Mouse (Mus musculus) liver, embryonic 12.5 days (tissue): ENCODE measurements around the gene Gm45140. TPM values are rescaled to one million over a fixed set of nuclear protein-coding genes. Genes with fewer than 3 reads are reported as not detected.
"Not testable (repeated sequence)": the region's sequence is repeated elsewhere in the genome, so short reads cannot be mapped to it uniquely, and the experiment has no call there.

ENCODE experiments used
- ATAC-seq: fragments of 200-750 bp; cut with Nextera tagmentation; 2 replicates; pipeline ENCODE4 v1.8.0; 2017; ENCODE audit warnings: moderate number of reproducible peaks, mild to moderate bottlenecking, moderate library complexity
- H3K27ac ChIP-seq: fragments of 300-500 bp; sonication (generic); 2 replicates; pipeline ENCODE4 v1.5.1; 2016; ENCODE audit warnings: mild to moderate bottlenecking
- H3K27me3 ChIP-seq: fragments of 300-500 bp; sonication (generic); replicated peaks from 2 replicates; pipeline ENCODE4 v1.6.1; 2016; ENCODE audit warnings: mild to moderate bottlenecking, moderate library complexity
- H3K36me3 ChIP-seq: fragments of 300-500 bp; sonication (generic); 2 replicates; pipeline ENCODE4 v1.6.1; 2016; ENCODE audit warnings: mild to moderate bottlenecking, moderate library complexity
- H3K4me1 ChIP-seq: fragments of 300-500 bp; sonication (generic); 2 replicates; pipeline ENCODE4 v1.6.1; 2016
- H3K4me2 ChIP-seq: fragments of 300-500 bp; sonication (generic); 2 replicates; pipeline ENCODE4 v1.6.1; 2016; ENCODE audit warnings: mild to moderate bottlenecking, moderate library complexity
- H3K4me3 ChIP-seq: fragments of 300-500 bp; sonication (generic); 2 replicates; pipeline ENCODE4 v1.5.1; 2016; ENCODE audit warnings: mild to moderate bottlenecking, moderate library complexity
- H3K9ac ChIP-seq: fragments of 300-500 bp; sonication (generic); 2 replicates; pipeline ENCODE4 v1.6.1; 2016; ENCODE audit warnings: mild to moderate bottlenecking, moderate library complexity
- H3K9me3 ChIP-seq: fragments of 300-500 bp; sonication (generic); replicated peaks from 2 replicates; pipeline ENCODE4 v1.6.1; 2016; ENCODE audit warnings: mild to moderate bottlenecking, moderate library complexity
- WGBS: fragments of 180-500 bp; shearing (Covaris S2); methylation state at CpG from one replicate; pipeline ENCODE4 v1.1.7; 2016; ENCODE audit not compliant: insufficient replicate concordance; 5-methylcytosine and 5-hydroxymethylcytosine counted together
- polyA plus RNA-seq: library from polyadenylated mRNA; unstranded; fragments of >200 nt; fragmentation: Nextera tagmentation; extraction: Ambion mirVana; gene quantifications from 2 replicates; pipeline ENCODE4 v1.2.1, GENCODE M21; 2016

Gm45140 gene
- polyA plus RNA-seq, 1 experiment from 2014 or later, result 7.1 TPM

DNA sequence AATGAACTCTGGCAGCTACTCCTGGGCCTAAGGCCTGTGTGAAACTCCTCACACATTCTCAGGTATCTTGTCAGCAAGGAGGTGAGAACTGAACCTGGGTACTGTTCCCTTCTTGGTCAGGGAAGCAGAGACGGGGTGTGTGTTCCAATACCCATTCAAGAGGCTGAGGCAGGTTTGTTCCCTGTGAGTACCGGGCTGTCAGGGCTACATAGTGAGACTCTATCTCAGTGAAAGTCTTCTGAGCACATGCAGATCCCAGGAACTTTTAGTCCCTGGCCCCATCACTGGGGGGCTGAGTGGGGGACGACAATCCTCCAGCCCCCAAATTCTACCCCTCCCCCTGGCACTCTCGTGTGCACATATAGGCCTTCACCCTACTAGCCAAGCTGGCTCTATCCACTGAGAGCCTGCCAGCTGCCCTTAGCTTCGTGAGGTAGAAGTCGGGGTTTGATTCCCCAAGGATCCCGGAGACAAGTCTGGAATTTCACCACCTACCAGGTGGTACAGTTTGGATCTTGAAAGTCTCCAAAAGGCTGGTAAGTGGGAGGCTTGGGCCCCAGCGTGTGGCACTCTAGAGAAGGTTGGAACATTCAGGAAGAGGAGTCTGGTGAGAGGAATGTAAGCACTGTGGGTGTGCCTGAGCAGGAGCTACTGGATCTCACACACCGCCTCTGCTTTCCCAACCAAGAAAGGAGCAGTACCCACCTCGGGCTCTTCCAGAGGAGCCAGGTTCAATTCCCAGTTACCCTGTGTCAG, 54.9 kb downstream of the Gm45140 start:
- Histone ChIP-seq H3K4me3 (no peak overlapping the region), H3K9ac (no peak overlapping the region), H3K4me1 (peaks cover 62% of the 10 kb centered on the region), H3K4me2 (no peak overlapping the region), H3K27ac (peak overlapping the region; percentile 81), H3K36me3 (no peaks in the 10 kb centered on the region), H3K9me3 (no peaks in the 10 kb centered on the region), H3K27me3 (no peaks in the 10 kb centered on the region)
- 80% methylated on average over 10 of the region's 10 CpGs for WGBS
- no peak for ATAC-seq

DNA sequence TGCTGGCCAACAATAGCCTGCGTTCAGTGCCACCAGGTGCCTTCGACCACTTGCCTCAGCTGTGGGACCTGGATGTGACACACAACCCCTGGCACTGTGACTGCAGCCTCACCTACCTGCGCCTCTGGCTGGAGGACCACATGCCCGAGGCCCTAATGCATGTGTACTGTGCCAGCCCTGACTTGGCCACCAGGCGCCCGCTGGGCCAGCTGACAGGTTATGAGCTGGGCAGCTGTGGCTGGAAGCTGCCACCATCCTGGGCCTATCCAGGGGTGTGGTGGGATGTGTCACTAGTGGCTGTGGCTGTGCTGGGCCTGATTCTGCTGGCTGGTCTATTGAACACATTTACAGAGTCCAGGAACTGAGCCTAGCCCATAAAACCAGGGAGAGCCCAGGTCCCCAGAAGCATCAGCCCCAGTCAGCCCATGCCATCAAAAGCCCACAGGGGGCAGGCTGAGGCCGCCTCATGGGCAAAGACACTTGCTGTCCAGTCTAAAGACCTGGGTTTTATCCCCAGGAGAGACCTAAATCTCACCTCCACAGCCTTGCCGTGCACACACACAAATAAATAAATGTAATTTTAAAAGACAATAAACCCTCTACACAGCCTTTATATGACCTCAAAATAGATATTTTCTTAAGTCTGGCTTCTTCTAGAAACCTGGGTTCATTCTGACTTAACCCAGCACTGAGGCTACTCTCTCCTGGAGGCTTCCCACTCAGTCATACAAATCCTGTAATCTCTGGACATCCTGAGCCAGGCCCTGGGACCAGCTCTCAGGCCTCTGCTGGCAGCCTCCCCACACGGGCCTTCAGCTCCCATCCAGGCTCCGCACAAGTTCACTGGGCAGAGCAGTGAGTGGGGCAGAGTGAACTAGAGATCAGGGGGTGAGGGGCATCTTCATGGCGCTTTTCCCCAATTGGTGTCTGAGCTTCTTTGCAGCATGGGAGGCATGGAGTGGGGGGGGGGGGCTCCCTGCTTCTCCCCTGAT, 56.1 kb downstream of the Gm45140 start:
- Histone ChIP-seq H3K4me1 (peaks cover 62% of the 10 kb centered on the region), H3K4me2 (peak overlapping the region; percentile 66), H3K9me3 (no peaks in the 10 kb centered on the region), H3K36me3 (no peaks in the 10 kb centered on the region), H3K4me3 (no peak overlapping the region), H3K27ac (peak overlapping the region; percentile 81), H3K27me3 (no peaks in the 10 kb centered on the region), H3K9ac (0 out of 2 replicates have a peak overlapping the region, but pooled peaks have one; percentile 47)
- no peak for ATAC-seq
- 85% methylated on average over 11 of the region's 11 CpGs for WGBS

DNA sequence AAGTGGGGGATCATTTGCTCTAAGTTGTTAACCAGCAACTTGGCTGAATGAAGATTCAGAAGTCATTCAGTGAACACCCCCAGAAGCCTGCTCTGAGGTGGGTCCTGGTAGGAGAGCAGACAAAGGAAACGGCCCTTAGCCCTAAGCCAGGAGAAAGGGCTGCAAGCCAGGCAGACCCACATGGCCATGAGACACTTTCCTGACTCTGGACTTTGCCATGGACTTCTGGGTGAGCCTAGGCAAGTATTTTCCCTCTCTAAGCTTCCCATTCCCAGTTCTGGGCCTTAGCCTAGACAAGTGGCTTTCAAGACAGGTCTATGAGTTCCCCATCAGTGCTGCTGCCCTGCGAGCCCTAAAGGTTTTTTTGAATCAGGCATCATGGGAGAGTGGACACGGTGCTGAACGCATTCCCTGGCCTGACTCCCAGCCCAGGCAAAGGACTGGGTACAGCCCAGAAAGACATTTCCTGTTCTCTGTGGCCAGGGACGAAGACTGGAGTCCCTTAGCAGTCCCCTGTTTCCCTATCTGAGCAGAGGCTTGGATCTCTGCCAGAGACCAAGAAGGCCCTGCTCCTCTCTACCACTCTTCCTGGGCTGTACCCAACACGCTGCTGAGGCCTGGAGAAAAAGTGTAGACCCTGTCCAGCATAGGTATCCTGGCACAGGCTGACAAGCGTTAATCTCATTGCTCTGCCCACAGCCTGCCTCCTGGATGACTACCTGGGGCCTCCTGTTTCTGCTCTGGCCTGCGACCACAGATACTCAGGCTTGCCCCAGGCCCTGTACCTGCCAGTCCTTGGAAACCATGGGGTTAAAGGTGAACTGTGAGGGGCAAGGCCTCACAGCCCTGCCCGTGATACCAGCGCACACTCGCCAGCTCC, 57.1 kb downstream of the Gm45140 start:
- H3K4me2 ChIP-seq, result peak overlapping the region; percentile 66
- H3K9me3 ChIP-seq, result no peaks in the 10 kb centered on the region
- no peaks in the 10 kb centered on the region for H3K36me3 ChIP-seq
- 61% methylated on average over 11 of the region's 11 CpGs for WGBS
- H3K4me1 ChIP-seq, result peaks cover 54% of the 10 kb centered on the region
- peak overlapping the region; percentile 47 for H3K9ac ChIP-seq
- peak overlapping the region; percentile 4; the same call in 1 of the 2 replicates for H3K4me3 ChIP-seq
- no peaks in the 10 kb centered on the region for H3K27me3 ChIP-seq
- no peak for ATAC-seq
- peak overlapping the region; percentile 81 for H3K27ac ChIP-seq

DNA sequence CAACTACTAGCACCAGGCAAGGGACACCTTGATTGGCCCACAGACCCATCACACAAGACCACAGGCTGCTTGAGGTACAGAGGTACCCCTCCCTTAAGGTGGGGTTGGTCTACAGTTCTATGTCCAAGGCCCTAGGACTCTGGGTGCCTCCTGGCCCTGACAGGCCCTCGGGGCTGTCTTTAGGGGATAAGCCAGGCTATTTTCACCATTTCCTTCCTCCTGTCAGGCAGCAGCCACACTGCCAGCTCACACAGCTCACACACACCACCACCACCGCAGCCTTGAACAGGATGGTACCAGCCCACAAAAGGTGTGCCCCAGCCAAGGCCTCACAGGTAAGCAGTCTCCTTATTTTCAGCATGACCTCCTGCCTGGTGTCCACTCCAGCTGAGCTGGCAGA, 57.8 kb downstream of the Gm45140 start, which contains the start of gene Gp9:
Gp9 (plus strand) TSS at position 231 of the 400 bp plus-strand sequence.
- H3K9me3 ChIP-seq, result no peaks in the 10 kb centered on the region
- H3K4me1 ChIP-seq, result peaks cover 50% of the 10 kb centered on the region
- H3K36me3 ChIP-seq, result no peaks in the 10 kb centered on the region
- H3K9ac ChIP-seq, result peak within 1 kb of the TSS; percentile 76
- peak within 1 kb of the TSS; percentile 45 for H3K4me3 ChIP-seq
- no peak for ATAC-seq
- H3K27ac ChIP-seq, result peak within 1 kb of the TSS; percentile 95
- WGBS, result 18% methylated on average over 2 of the region's 2 CpGs
- peak within 1 kb of the TSS; percentile 66 for H3K4me2 ChIP-seq
- H3K27me3 ChIP-seq, result no peaks in the 10 kb centered on the region

DNA sequence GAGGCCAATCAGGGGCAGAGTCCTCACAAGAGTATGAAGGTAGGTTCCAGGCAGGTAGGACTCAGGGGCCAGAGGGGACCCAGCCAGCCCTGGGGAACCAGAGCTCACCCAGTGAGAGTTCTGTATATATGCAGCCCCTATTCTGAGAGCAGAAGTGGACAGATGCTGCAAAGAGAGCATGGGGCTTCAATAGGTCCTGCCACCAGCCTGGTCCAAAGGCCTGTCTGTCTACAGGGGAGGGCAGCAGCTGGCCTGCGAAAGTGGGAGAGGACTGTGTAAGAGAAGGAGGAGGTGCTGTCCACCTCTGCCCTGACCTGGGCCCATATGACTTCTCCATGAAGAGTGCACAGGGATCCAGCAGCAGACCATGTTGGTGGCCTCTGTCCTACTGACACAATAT, 58.9 kb downstream of the Gm45140 start:
- H3K4me1 ChIP-seq, result peaks cover 50% of the 10 kb centered on the region
- peak; percentile 25; the same call in 1 of the 2 replicates for ATAC-seq
- peak overlapping the region; percentile 66 for H3K4me2 ChIP-seq
- H3K9me3 ChIP-seq, result no peaks in the 10 kb centered on the region
- peak overlapping the region; percentile 45 for H3K4me3 ChIP-seq
- H3K27ac ChIP-seq, result peak overlapping the region; percentile 95
- H3K9ac ChIP-seq, result peak overlapping the region; percentile 76
- H3K36me3 ChIP-seq, result no peaks in the 10 kb centered on the region
- H3K27me3 ChIP-seq, result no peaks in the 10 kb centered on the region; the same call in 1 of the 2 replicates
- 39% methylated on average over 1 of the region's 1 CpGs for WGBS

DNA sequence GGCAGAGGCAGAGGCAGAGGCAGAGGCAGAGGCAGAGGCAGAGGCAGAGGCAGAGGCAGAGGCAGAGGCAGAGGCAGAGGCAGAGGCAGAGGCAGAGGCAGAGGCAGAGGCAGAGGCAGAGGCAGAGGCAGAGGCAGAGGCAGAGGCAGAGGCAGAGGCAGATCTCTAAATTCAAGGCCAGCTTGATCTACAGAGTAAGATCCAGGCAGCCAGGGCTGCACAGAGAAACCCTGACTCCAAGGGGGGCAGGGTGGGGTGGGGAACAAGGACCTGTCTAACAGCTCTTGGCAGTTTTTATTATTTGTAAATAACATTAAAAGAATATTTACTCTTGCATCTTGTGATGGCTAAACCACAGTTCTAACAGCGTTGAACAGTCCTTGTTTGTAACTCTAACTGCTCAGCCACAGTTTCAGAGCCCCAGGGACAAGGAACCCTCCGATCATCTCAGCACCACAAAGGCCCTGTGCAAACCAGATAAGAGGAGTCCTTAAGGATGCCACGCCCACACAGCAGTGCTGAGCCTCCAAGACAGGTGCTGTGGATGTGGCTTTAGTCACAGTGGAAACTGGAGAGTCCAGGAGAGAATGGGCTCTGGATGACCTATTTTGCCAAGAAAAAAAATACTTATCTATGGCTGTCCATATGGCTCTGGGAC, 59.9 kb downstream of the Gm45140 start:
- H3K9me3 ChIP-seq, result no peaks in the 10 kb centered on the region
- no peaks in the 10 kb centered on the region for H3K36me3 ChIP-seq
- peak; percentile 98 for ATAC-seq
- peak overlapping the region; percentile 95 for H3K27ac ChIP-seq
- H3K9ac ChIP-seq, result peak overlapping the region; percentile 76
- H3K4me2 ChIP-seq, result peak overlapping the region; percentile 66
- H3K27me3 ChIP-seq, result no peaks in the 10 kb centered on the region; the same call in 1 of the 2 replicates
- 10% methylated on average over 3 of the region's 3 CpGs for WGBS
- peaks cover 50% of the 10 kb centered on the region for H3K4me1 ChIP-seq
- peak overlapping the region; percentile 45 for H3K4me3 ChIP-seq

DNA sequence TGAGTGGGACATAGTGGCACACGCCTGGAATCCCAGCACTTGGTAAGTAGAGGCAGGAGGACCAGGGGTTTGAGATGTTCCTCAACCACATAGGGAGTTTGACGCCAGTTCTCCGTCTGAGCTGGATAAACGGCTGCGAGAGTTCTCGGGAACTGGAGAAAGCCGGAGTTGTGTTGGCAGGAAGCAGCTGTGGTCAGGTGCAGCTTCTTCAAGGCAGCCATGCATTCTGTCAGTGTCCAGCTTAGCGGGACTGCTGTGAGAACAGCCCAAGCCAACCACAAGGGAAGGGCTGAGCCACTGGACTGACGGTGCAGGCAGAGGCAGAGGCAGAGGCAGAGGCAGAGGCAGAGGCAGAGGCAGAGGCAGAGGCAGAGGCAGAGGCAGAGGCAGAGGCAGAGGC, 60.7 kb downstream of the Gm45140 start:
- Histone ChIP-seq H3K27ac (no peak overlapping the region), H3K27me3 (no peaks in the 10 kb centered on the region; the same call in 1 of the 2 replicates), H3K9ac (no peak overlapping the region), H3K4me1 (peaks cover 54% of the 10 kb centered on the region), H3K4me2 (no peak overlapping the region), H3K36me3 (no peaks in the 10 kb centered on the region), H3K4me3 (no peak overlapping the region), H3K9me3 (no peaks in the 10 kb centered on the region)
- WGBS, result 45% methylated on average over 9 of the region's 9 CpGs
- no peak for ATAC-seq

DNA sequence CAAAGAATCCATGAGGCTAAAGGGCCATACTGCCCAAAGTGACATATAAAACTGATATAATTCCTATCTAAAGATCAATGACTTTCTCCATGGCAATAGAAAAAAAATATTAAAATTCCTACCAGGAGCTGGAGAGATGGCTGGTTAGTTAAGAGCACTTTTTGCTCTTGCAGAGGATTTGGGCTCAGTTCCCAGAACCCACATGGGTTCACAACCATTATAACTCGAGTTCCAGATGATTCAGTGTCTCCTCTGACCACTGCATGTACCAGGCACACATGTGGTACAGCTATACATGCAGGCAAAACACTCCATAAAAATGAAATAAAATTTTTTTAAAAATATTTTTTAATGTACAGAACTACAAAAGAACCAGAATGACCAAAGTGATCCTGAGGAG, 61.1 kb downstream of the Gm45140 start:
- Histone ChIP-seq H3K4me1 (peaks cover 50% of the 10 kb centered on the region), H3K9ac (no peak overlapping the region), H3K4me3 (no peak overlapping the region), H3K27ac (no peak overlapping the region), H3K27me3 (no peaks in the 10 kb centered on the region; the same call in 1 of the 2 replicates), H3K9me3 (no peaks in the 10 kb centered on the region), H3K36me3 (no peaks in the 10 kb centered on the region), H3K4me2 (no peak overlapping the region)
- 48% methylated on average over 1 of the region's 1 CpGs for WGBS
- ATAC-seq, result no peak

DNA sequence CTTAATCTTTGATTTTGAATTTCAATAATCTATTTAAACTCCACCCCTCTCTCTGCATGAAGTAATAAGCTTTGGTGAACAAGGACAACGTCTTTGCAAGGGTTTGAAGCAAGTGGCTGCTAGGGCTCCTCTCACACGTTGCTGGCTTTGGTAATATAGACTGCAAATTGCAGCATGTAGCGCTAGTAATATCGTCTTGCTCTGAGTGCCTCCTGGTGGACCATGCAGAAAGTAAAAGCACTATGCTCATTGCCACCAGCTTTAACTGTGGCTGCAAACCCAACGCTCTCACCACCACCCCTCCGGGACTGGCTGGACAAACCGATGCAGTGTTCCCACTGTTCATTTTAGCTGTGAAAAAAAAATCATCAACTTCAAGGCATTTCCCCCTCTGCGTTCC, 65.0 kb downstream of the Gm45140 start:
- Histone ChIP-seq H3K4me2 (no peak overlapping the region), H3K4me3 (no peak overlapping the region), H3K36me3 (no peaks in the 10 kb centered on the region), H3K4me1 (peaks cover 12% of the 10 kb centered on the region), H3K27me3 (no peaks in the 10 kb centered on the region; the same call in 1 of the 2 replicates), H3K9me3 (no peaks in the 10 kb centered on the region), H3K27ac (no peak overlapping the region), H3K9ac (no peak overlapping the region)
- WGBS, result 46% methylated on average over 8 of the region's 8 CpGs
- ATAC-seq, result no peak; the same call in 1 of the 2 replicates

DNA sequence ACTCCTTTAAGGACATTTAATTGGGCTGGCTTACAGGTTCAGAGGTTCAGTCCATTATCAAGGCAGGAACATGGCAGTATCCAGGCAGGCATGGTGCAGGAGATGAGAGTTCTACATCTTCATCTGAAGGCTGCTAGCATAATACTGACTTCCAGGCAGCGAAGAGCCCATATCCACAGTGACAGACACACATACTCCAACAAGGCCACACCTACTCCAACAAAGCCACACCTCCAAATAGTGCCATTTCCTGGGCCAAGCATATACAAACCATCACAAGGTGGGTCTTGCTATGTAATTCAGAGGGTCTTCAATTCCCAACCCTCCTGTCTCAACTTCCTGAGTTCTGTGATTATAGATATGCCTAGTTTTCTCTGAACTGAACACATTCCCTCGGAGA, 71.3 kb downstream of the Gm45140 start:
- Histone ChIP-seq H3K27ac (peak overlapping the region; percentile 89), H3K4me1 (peaks cover 43% of the 10 kb centered on the region)
- not testable (repeated sequence) for ATAC-seq, H3K4me3 ChIP-seq, H3K4me2 ChIP-seq, H3K9me3 ChIP-seq, H3K9ac ChIP-seq, H3K36me3 ChIP-seq, H3K27me3 ChIP-seq
- 91% methylated on average over 2 of the region's 2 CpGs for WGBS
